Mouse (Mus musculus): ENCODE data around the gene Cdpf1.

Gene Cdpf1

GRCm38 (mm10) chr15:85757768-85758167, 53.7 kb downstream of the Cdpf1 start:
- DNase-seq, result no peak
